Mouse (Mus musculus): Measurements from ENCODE around the gene Gatb. TPM values are rescaled to one million over a fixed set of nuclear protein-coding genes. Genes with fewer than 3 reads are reported as not detected.

Gatb gene
- total RNA-seq, 4 experiments from 2014 or later: 50.0 to 58.3 (median 53.4) TPM

- no peak for DNase-seq (ENCODE audit: low spot score)
Measured at GRCm38 (mm10) chr3:85592640-85593252, 18.8 kb downstream of the Gatb start.

- DNase-seq (ENCODE audit: low spot score): no peak
Measured at GRCm38 (mm10) chr3:85594452-85594851, 20.5 kb downstream of the Gatb start.

- DNase-seq (ENCODE audit: low spot score): no peak
Measured at GRCm38 (mm10) chr3:85599526-85599925, 25.6 kb downstream of the Gatb start.

- no peak for DNase-seq (ENCODE audit: low spot score)
Measured at GRCm38 (mm10) chr3:85601841-85602305, 28.0 kb downstream of the Gatb start.

- DNase-seq (ENCODE audit: low spot score): no peak
Measured at GRCm38 (mm10) chr3:85603811-85604210, 29.9 kb downstream of the Gatb start.

- no peak for DNase-seq (ENCODE audit: low spot score)
Measured at GRCm38 (mm10) chr3:85606912-85607311, 33.0 kb downstream of the Gatb start.

GRCm38 (mm10) chr3:85607753-85608152, 33.8 kb downstream of the Gatb start:
- no peak for DNase-seq (ENCODE audit: low spot score)

- DNase-seq (ENCODE audit: low spot score): no peak
Measured at GRCm38 (mm10) chr3:85616389-85616788, 42.5 kb downstream of the Gatb start.

GRCm38 (mm10) chr3:85618885-85619284, 45.0 kb downstream of the Gatb start:
- no peak for DNase-seq (ENCODE audit: low spot score)

GRCm38 (mm10) chr3:85619345-85619744, 45.4 kb downstream of the Gatb start:
- no peak for DNase-seq (ENCODE audit: low spot score)

- DNase-seq (ENCODE audit: low spot score): no peak
Measured at GRCm38 (mm10) chr3:85619751-85620150, 45.8 kb downstream of the Gatb start.

GRCm38 (mm10) chr3:85629895-85630510, 56.1 kb downstream of the Gatb start:
- DNase-seq (ENCODE audit: low spot score): no peak

- no peak for DNase-seq (ENCODE audit: low spot score)
Measured at GRCm38 (mm10) chr3:85633733-85634132, 59.8 kb downstream of the Gatb start.

GRCm38 (mm10) chr3:85634389-85635125, 60.6 kb downstream of the Gatb start:
- DNase-seq (ENCODE audit: low spot score): no peak

GRCm38 (mm10) chr3:85635126-85635419, 61.2 kb downstream of the Gatb start:
- DNase-seq (ENCODE audit: low spot score): no peak

- DNase-seq (ENCODE audit: low spot score): no peak
Measured at GRCm38 (mm10) chr3:85635591-85635990, 61.7 kb downstream of the Gatb start.

GRCm38 (mm10) chr3:85636716-85637447, 63.0 kb downstream of the Gatb start:
- peak; percentile 11 for DNase-seq (ENCODE audit: low spot score)

GRCm38 (mm10) chr3:85641751-85642150, 67.8 kb downstream of the Gatb start:
- DNase-seq (ENCODE audit: low spot score): no peak

- DNase-seq (ENCODE audit: low spot score): no peak
Measured at GRCm38 (mm10) chr3:85644814-85645213, 70.9 kb downstream of the Gatb start.

- no peak for DNase-seq (ENCODE audit: low spot score)
Measured at GRCm38 (mm10) chr3:85645517-85646004, 71.6 kb downstream of the Gatb start.

GRCm38 (mm10) chr3:85649176-85649575, 75.3 kb downstream of the Gatb start:
- DNase-seq (ENCODE audit: low spot score): no peak

All from heart, adult 8-10 months (tissue).